Mouse (Mus musculus): ENCODE data around the gene Klf12.

Klf12 gene

DNA sequence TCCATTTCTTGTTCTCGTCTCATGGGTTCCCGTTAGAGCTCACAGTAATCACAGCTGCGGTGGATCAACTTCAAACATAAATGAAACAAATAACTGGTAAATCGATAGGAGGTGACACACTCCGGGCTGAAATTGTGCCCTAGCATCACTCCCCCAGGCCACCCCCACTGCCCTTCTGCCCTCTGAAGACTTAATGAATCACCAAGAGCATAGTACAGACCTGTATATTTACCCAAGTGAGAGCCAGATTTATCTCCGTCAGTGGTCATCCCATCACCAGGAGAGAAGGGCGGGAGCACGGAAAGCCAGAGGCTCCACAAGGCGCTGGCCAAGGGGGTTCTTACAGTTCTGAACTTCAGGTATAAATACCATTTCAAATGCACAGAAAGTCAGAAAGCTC lies 150.2 kb downstream of the Klf12 start:
- DNase-seq (ENCODE audit: low spot score), result no peak

DNA sequence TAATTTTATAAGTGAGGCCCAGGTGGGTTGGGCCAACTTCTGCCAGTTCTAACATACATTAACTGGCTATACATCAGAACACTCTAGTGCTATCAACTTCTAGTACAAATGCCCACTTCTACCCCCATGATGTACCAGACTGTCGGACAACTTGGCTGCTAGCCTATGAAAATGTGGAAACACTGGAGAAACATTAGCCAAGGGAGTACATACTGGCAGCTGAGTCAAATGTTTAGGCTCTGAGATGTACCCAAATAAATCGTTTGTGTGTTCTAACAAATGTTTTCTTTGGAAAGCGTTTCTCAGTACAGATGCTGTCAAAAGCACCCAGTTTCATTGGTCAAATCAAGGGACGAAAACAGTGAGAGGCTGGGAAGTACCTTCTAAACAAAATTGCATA lies 152.0 kb downstream of the Klf12 start:
- no peak for DNase-seq (ENCODE audit: low spot score)

DNA sequence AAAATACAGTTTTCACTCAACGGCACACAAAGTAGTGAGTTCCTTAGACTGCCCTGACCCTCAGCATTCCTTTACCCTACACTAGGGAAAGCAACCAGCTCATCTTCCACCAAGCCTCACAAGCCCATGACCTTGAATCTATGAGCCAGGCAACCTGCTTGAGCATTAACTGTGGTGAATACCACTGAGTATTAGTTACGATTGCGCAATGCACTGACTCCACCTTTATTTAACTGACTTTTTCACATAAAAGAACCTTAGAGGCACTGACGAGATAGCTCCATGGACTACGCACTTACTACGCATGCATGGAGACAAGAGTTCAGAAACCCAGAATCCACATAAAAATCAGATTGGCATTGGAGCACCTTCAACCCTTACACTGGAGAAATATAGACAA lies 158.4 kb downstream of the Klf12 start:
- no peak for DNase-seq (ENCODE audit: low spot score)

DNA sequence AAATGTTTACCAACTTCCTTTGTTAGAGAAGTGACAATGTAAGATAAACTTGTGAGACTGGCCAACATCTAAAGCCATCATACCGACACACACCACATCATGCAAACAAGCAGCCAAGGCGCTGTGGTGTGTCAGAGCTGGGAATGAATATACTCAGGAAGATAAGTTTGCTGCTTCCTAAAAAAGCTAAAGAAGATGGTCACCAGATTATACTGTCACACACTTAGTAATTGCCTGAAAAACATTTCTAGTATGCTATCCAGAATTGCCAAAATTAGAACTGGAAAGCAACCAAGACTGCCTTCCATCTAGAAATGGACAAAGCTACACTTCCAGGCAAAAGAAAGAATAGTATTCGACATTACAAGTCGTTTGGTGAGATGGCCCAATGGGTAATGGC lies 163.4 kb downstream of the Klf12 start:
- DNase-seq (ENCODE audit: low spot score), result no peak

DNA sequence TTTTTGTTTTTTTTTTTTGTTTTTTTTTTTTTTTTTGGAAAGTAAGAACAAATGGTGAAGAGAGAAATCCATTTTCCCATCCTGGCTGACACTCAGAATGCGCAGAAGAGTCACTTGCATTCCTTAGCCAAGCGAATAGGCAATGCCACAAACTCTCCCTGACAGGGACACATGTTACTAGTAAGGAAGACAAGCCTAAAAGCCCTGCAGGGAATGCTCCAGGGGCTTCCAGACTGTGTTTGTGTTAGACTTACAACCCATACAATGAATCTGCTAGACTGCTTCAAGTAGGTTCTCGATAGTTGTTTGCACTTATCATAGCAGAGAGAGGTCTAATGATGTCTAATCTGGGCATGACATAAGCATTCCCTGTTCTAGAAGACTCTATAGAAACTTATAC lies 164.6 kb downstream of the Klf12 start:
- DNase-seq (ENCODE audit: low spot score), result no peak

DNA sequence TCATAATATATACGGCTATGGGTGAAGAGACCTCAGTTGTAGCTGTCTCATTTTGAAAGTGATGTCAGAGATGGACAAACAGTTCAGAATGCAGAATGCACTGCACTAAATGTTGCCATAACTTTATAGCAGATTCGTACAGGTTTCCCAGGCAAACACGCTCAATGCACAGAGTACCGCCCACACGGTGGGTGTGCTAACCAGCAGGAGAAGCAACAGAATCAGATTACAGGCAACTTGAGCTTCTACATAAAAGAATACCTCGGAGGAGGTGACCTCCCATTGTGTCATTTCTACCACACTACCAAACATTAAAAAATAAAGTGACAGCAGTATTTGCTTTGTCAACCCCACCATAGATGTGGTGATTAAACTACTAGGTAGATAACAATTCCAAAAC lies 171.1 kb downstream of the Klf12 start:
- no peak for DNase-seq (ENCODE audit: low spot score)

DNA sequence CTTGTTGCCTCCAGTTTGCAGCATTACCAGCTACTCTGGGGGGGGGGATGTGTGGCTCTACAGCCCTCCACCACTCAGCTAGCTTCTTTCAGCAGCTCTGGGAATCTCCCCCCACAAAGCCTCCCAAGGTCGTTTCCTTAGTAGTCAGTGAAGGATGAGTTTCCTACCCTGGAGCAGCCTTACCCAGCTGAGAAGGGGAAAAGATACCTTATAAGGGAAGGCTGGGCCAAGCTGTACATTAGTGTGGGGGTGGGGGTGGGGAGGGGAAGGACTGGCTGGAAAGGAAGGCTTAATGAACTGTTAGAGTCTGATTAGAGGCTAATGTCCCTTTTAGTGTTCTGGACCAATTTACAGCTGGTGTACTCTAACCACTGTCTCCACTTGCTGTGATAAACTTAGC lies 172.7 kb downstream of the Klf12 start:
- DNase-seq (ENCODE audit: low spot score), result no peak

DNA sequence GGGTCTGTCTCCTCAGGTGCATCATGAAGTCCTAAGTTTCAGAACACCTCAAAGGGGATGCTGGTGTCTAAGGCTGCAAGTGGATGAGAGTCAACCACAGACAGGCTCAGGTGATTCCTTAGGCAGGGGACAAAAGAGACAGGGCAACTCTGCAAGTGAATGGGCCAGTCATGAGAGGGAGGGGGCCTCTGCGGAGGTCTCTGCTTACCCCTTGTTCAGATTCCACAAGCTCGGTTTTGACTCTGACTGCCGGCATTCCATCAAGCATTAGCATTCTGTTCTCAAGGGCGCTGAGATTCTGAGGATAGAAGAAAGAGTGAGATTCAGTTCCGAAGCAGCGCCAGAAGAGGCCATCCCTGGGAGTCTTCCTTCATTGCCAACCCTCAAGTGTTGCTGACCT lies 174.9 kb downstream of the Klf12 start:
- no peak for DNase-seq (ENCODE audit: low spot score)

DNA sequence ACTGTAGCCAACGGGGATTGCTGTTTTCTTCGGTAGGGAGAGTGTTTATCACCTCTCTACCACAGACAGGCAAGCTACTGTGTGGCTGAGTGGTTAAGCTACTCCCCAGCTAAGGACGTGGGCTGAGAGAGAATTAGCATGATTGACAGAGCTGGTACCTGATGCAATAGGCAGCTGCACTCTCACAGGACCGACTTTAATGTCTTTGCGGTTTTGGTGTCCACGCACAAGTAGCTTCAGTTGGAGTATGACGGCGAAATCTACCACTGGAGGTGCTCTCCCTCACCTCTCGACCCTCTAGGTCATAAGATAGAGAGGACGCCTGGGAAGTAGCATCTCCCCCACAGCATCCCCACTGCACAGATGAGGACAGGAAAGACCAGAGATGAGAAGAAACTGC lies 178.9 kb downstream of the Klf12 start:
- no peak for DNase-seq (ENCODE audit: low spot score)

DNA sequence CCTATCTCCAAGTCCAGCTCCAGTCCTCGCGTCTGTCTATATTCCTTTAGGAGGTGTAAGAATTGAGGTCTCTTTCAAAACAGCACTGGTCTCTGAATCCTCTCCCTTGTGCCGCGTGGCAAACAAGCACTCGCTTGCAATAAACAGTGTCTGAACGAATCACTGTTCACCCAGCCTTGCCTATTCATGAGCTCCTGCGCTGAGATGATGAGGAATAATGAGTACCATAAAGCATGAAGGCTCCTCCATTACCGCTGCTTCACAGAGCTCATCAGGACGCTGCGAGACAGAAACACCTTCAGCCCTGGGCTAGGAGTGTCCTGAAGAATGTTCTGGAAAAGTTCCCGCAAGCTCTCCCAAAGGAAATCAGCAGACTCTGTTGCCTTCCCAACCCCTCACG lies 179.7 kb downstream of the Klf12 start:
- DNase-seq (ENCODE audit: low spot score), result no peak

DNA sequence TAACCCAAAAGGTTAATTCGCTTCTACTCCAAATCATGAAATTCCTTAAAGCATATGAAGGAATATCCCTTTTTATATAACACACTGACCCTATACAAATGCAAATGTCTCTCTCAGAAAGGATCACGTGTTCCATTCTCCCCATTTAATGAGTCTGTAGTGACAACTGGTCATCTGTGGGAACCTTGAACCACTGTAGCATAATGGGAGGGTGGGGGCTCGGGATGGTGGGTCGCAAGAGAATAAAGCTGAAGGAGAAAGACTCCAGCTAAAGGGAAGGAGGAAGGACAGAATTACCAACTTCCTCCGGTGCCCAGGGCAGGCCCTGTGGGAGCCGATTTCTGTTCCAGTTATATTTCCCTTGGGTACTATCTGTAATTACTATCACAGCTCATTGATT lies 180.7 kb downstream of the Klf12 start:
- DNase-seq (ENCODE audit: low spot score), result no peak

DNA sequence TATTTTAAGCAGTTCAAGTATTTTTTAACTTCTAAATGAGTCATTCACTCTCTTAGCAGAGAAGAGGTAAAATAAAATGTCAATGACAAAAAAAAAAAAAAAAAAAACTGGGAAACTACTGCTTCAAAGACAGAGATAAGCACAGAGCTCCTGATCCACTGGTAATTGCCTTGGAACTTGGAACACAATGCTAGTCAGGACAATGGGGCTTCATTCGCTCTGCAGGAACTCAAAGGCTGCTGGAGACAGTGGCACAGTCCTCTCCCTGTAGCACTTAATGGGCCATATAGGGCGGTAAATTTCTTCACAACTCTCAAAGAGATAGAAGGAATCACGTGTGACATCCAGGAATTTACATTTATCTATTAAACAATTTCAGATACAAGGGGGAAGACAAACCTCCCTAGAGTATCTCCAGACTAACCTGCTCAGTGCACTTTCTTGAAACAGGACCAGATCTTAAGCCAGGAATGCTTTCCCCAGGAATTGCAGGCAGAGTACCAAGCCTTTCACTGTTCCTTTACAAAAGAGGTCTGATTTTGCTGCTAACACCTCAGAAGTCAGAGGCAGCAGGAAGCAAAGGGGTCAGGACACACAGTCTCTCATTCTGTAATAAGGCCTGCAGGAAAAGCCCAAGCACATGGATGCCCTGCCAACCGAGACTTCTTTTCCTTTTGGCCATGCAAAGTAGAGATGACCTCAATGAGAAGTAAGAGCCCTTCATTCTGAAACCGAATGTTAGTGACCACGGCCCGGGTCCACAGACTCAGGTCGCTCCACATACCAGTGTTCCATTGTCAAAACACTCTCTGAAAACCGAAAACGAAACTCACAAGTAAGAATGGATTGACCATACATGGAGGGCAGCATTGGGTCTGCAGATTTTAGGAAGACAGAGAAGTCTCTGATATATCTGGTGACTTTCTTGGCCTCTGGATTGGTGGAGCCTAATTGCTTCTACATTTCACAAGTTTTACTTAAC lies 187.0 kb downstream of the Klf12 start:
- DNase-seq (ENCODE audit: low spot score), result no peak

DNA sequence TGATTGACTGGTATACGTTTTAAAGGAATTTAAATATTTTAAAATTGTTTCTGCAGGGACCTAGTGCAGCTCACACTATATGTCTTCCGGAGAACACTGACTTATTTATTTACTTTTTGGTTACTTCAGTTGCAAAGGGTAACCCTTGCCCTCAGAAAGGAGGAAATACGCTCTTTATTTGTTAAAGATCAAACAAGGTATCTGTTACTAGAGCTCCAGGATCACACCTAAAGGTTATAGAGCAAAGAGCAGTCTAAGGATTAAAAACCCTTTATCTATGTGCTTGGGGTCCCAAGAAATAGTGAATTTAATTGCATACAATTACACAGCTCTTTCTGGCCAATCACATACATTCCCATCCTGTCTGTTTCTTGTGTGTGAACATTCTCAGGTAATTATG lies 188.7 kb downstream of the Klf12 start:
- no peak for DNase-seq (ENCODE audit: low spot score)

DNA sequence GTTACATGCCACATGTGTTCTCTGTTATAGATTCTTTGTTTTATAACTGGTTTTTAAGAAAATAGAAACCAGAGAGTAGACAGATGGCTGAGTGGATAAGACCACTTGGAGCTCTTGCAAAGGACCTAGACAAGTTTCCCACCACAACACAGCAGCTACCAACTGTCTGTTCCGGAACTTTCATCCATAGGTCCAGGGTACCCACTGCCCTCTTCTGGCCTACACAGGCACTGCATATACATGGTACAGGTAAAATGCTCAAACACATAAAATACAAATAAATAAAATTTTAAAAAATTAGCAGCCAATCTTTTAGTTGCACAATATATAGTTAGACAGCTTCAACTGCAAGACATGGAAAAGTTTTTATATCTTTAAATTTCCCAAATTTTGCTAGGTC lies 194.0 kb downstream of the Klf12 start:
- DNase-seq (ENCODE audit: low spot score), result no peak

DNA sequence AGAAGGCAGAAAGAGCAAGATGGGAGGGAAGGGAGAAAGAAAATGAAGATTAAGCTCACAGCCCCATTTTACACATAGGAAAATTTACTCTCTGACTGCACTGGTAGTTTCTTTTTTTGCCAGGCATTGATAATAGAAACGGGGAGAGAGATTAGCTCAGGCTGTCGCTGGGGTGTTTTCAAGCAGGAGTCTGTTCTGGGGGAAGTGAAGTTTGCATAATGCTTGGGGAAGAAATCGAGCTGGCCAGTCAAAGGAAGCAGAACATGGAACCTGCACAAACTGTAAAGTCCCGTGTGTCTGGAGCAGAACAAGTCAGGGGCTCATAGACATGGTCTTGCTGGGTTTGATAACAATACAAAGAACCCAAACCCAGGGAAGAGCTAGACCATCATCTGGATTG lies 204.9 kb downstream of the Klf12 start:
- no peak for DNase-seq (ENCODE audit: low spot score)

DNA sequence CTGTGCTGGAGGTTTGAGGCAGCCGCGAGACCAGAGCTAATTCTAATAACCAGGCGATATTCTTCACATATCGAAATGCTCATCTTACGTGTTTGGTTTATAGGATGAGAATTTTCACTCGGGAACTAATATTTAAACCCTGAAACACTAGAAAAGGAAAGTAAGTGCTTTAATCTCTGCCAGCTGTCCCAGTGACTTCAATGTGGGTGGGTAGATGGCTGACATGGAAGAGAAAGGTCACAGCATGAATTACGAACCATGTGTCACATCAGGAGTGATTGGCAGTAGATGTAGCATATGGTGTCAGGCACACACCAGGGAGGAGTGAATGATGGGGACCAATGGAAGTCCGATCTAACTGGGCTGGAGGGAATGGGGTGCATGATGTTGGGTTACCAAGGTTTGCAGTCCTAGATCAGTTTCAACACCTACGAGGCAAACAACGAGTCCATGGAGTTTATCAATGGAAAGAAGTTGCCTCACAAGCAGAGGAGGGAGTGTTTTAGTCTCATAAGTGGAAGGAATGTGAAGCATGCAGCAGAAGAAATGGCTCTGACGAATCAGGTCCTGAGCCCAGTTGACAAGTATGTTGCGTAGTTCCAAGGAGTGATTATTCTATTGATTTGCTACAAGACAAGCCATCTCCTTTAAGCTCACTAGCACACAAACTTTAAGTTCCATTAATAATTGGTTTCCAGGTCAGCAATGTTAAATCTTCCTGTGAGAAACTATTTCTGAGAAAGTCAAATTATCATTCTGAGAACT lies 211.9 kb downstream of the Klf12 start:
- DNase-seq (ENCODE audit: low spot score), result no peak

DNA sequence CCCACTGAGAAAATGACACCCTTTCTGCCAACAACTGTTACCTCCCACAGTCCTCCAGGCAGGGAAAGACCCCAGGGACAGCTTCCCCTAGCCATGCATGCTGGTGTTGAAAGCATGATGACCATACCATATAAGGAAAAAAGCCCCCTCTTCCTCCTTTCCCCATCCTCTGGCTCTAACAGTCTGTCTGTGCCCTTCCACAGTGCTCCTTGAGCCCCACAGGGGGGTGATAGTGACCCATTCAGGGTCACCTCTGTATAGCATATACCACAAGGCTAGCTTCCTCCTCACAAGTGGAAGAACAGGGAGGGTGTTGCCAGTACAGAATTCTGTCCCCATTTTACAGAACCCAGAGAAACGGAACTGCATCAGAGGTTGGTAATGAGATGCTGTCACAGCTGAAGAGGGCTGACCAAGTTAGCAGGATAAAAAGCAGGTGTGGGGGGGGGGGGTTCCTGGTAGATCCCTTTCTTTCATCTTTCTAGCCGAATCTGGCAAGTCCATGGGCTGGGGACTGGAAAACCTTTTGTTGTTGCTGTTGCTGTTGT lies 214.9 kb downstream of the Klf12 start:
- DNase-seq (ENCODE audit: low spot score), result no peak

DNA sequence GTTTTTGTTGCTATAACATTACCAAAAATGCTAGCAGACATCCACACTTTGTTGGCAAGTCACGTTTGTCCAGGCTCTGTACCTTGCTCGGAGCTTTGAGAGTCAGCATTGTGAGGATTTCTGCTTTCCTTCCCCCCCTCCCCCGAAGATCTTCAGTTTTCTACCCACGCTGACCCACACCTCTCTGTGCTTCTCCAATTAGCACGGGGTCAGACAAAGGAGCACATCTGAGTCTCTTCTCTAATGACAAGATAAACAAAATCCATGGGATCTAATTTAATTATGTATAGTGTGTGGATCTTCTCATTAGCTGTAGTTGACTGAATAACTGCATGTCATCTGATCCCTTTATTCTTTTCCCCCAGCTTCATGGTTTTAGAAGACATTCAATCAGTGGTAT lies 215.8 kb downstream of the Klf12 start:
- no peak for DNase-seq (ENCODE audit: low spot score)

DNA sequence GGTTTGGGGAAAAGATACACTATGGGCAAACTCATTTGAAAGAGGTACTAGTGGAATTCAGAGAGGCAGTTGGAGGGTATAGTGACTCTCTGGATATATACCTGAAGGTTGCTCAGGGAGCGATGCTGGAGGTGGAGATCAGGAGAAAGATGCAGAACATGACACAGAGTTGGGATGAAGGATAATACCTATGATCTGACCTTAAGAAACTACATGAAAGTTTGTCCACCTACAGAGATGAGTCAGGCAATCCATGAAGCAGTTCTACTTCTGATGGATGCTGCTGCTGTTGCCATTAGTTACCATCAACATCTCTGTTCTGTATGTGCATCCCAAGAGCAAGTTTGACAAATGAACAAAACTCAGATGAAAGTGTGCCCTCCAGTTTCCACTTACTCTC lies 222.0 kb downstream of the Klf12 start:
- DNase-seq (ENCODE audit: low spot score), result no peak

DNA sequence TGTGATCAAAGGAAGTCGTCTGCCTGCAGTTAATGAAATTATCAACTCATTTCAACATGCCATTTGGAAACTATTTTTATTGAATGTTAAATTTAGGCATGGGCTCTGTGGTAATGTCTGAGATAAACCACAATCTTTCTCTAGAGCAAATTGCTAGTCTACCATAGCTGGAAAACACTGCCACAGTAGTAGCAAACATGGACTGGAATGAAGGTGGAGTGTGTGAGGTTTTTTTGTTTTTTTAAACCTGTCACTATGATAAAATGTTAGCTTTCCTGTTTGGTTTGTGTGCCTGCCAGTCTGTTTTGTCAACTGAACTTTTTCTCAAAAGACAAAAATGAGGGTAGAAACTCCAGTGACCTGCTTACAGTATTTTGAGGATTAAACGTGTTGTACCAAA lies 230.3 kb downstream of the Klf12 start:
- DNase-seq (ENCODE audit: low spot score), result no peak

DNA sequence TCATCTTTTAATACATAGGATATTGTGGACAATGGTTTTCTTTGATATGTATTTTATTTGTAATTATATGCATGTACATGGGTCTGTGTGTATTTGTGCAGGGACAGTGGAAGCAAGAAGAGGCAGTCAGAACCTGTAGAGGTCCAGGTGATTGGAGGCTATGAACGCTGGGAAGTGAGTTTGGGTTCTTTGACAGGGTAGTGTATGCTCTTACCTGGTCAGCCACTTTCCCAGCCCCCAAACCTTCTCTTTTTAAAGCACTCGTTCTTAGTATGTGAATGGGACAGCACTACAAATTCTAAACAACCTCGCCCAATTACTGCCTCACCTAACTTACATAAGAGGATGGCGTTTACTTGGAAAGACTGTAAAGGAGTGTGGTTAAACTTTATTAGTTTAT lies 231.0 kb downstream of the Klf12 start:
- no peak for DNase-seq (ENCODE audit: low spot score)

DNA sequence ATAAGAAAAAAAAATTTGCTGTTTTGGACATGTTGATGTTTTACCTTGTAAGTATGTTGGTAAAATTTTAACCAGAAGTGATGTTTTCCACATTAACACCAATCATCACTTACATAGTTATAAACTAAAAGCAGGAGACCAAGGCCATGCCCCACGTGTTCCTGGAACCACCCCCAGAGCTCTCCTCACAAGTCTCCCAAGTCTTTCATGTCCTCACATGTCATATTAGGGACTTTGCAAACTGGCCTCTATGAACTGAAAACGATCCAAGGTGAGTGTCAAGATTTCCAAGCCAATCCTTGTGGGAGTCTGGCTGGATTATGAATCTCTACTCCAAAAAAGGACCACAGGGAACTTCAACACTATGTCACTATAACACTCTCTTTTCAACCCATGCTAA lies 231.6 kb downstream of the Klf12 start:
- DNase-seq (ENCODE audit: low spot score), result no peak

DNA sequence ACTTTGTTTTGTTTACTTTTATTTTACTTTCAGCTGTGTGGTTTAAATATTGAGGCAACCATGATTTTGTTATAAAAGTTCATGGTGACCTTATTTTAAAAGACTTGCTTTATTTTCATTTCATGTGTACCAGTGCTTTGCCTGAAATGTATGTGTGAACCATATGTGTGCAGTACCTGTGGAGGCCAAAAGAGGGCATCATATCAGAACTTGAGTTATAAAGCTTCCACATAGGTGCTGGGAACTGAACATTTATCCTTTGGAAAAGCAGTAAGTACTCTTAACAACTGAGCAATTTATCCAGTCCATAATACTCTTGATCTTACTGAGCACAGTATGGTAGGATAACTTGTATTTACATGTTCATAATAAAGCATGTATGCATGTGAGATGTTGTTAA lies 239.0 kb downstream of the Klf12 start:
- DNase-seq (ENCODE audit: low spot score), result no peak
